Mouse (Mus musculus): Measurements from ENCODE around the gene Tmem151b. TPM values are rescaled to one million over a fixed set of nuclear protein-coding genes. Genes with fewer than 3 reads are reported as not detected.

Tmem151b gene
- polyA plus RNA-seq, 1 experiment from 2014 or later: 1.6 TPM

DNA sequence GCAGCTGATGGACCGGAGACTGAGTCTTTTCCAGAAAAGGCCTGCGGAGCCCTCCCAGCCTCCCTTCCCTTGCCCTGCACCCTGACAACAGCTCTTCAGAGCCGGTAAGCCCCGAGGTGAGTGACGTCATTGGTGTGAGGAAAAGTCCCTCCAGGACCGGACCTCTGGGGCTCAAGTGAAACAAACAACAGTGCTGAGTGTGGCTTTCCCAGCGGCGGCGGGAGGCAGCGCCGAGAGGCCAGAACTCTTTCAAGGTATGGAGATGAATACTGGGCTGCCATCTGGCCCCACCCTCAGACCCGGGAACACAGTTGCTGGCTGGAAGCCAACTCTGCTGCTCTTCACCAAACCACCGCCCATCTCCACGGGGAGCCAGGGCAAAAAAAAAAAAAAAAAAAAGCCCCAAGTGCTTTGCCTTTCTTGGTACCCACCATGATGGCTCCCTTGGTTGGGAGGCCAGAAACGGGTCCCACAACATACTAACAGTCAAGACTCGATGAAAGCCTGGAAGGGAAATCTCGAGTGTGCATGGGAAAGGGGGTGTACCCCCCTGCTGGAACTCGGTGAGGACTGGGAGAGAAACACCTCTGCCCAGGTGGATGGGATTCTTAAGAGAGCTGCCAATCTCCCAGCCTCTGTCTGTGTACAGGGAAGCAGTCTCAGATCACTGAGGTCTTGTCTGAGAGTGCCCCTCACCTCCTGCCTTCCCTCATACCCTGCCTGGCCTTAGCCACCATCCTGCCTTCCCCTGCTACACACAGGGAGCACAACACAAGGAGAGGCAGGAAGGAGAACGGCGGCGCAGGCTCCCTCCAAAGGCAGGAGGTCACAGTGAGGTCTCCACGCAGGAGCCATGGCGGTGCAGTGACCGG lies 5.2 kb downstream of the Tmem151b start:
- Histone ChIP-seq H3K4me3 (peak overlapping the region; percentile 30), H3K27me3 (replicated peaks) (peaks cover 99% of the 10 kb centered on the region), H3K4me1 (replicated peaks) (peaks cover 25% of the 10 kb centered on the region), H3K9ac (no peak overlapping the region), H3K9me3 (replicated peaks) (no peaks in the 10 kb centered on the region), H3K4me2 (peak overlapping the region; percentile 68), H3K27ac (ENCODE audit: poor library complexity, severe bottlenecking) (no peak overlapping the region), H3K36me3 (no peaks in the 10 kb centered on the region)
- no peak for ATAC-seq (ENCODE audit: insufficient number of reproducible peaks, low FRiP score)
- WGBS: 4% methylated on average over 24 of the region's 24 CpGs

- no peak for ATAC-seq (ENCODE audit: insufficient number of reproducible peaks, low FRiP score)
- Histone ChIP-seq H3K4me2 (no peak overlapping the region), H3K9me3 (replicated peaks) (0 out of 2 replicates have a peak, but pooled peaks cover 3% of the 10 kb centered on the region), H3K4me3 (no peak overlapping the region), H3K27me3 (replicated peaks) (peaks cover 99% of the 10 kb centered on the region), H3K36me3 (no peaks in the 10 kb centered on the region), H3K9ac (no peak overlapping the region), H3K4me1 (replicated peaks) (peaks cover 21% of the 10 kb centered on the region), H3K27ac (ENCODE audit: poor library complexity, severe bottlenecking) (no peak overlapping the region)
- 27% methylated on average over 1 of the region's 1 CpGs for WGBS
Observed at GRCm38 (mm10) chr17:45543115-45543514, 6.4 kb downstream of the Tmem151b start.

- Histone ChIP-seq H3K9ac (no peak overlapping the region), H3K4me3 (no peak overlapping the region), H3K9me3 (replicated peaks) (0 out of 2 replicates have a peak, but pooled peaks cover 3% of the 10 kb centered on the region), H3K36me3 (no peaks in the 10 kb centered on the region), H3K27me3 (replicated peaks) (peaks cover 99% of the 10 kb centered on the region), H3K27ac (ENCODE audit: poor library complexity, severe bottlenecking) (no peak overlapping the region), H3K4me1 (replicated peaks) (peaks cover 21% of the 10 kb centered on the region), H3K4me2 (no peak overlapping the region)
- WGBS: 75% methylated on average over 2 of the region's 2 CpGs
- ATAC-seq (ENCODE audit: insufficient number of reproducible peaks, low FRiP score): no peak
Observed at GRCm38 (mm10) chr17:45542705-45543104, 6.8 kb downstream of the Tmem151b start.

GRCm38 (mm10) chr17:45542129-45542528 lies 7.3 kb downstream of the Tmem151b start:
- Histone ChIP-seq H3K4me2 (no peak overlapping the region), H3K27me3 (replicated peaks) (peaks cover 99% of the 10 kb centered on the region), H3K36me3 (no peaks in the 10 kb centered on the region), H3K9me3 (replicated peaks) (0 out of 2 replicates have a peak, but pooled peaks cover 3% of the 10 kb centered on the region), H3K27ac (ENCODE audit: poor library complexity, severe bottlenecking) (no peak overlapping the region), H3K9ac (no peak overlapping the region), H3K4me3 (no peak overlapping the region), H3K4me1 (replicated peaks) (peaks cover 21% of the 10 kb centered on the region)
- ATAC-seq (ENCODE audit: insufficient number of reproducible peaks, low FRiP score): no peak
- 22% methylated on average over 6 of the region's 6 CpGs for WGBS

- peaks cover 10% of the 10 kb centered on the region for H3K4me1 ChIP-seq (replicated peaks)
- WGBS: 62% methylated on average over 21 of the region's 21 CpGs
- peaks cover 99% of the 10 kb centered on the region for H3K27me3 ChIP-seq (replicated peaks)
- H3K9ac ChIP-seq: no peak overlapping the region
- ATAC-seq (ENCODE audit: insufficient number of reproducible peaks, low FRiP score): no peak
- H3K27ac ChIP-seq (ENCODE audit: poor library complexity, severe bottlenecking): no peak overlapping the region
- H3K9me3 ChIP-seq (replicated peaks): 0 out of 2 replicates have a peak, but pooled peaks cover 3% of the 10 kb centered on the region
- no peaks in the 10 kb centered on the region for H3K36me3 ChIP-seq
- H3K4me3 ChIP-seq: no peak overlapping the region
- H3K4me2 ChIP-seq: no peak overlapping the region
Observed at GRCm38 (mm10) chr17:45539664-45540063, 9.8 kb downstream of the Tmem151b start.

GRCm38 (mm10) chr17:45538394-45538793 lies 11.1 kb downstream of the Tmem151b start:
- 54% methylated on average over 4 of the region's 4 CpGs for WGBS

DNA sequence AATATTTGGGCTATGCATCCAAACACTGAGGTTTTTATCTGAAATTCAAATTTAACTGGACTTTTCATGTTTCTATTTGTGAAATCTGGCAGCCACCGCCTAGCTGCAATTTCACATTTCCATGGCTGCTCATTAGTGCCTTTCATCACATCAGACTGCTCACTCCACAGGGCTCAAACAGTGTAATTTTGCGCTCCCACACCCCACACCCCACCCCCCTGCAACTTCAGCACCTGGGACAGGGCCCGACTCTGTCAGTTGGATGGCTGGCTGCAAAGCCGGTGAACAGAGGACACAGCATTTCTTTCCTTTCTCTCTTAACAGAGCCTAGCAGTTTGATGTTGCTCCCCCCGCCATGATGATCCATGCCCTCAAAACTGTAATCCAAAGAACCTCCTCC lies 13.2 kb downstream of the Tmem151b start:
- WGBS: 11% methylated on average over 5 of the region's 5 CpGs
- no peak for ATAC-seq (ENCODE audit: insufficient number of reproducible peaks, low FRiP score)
- H3K4me2 ChIP-seq: no peak overlapping the region
- H3K27me3 ChIP-seq (replicated peaks): peaks cover 92% of the 10 kb centered on the region
- H3K4me1 ChIP-seq (replicated peaks): no peaks in the 10 kb centered on the region
- no peaks in the 10 kb centered on the region for H3K36me3 ChIP-seq
- no peak overlapping the region for H3K27ac ChIP-seq (ENCODE audit: poor library complexity, severe bottlenecking)
- H3K9ac ChIP-seq: no peak overlapping the region
- H3K9me3 ChIP-seq (replicated peaks): 0 out of 2 replicates have a peak, but pooled peaks cover 3% of the 10 kb centered on the region
- no peak overlapping the region for H3K4me3 ChIP-seq

More at GRCm38 (mm10) chr17:45538394-45538793, 11.1 kb downstream of the Tmem151b start:
- Histone ChIP-seq H3K4me2 (no peak overlapping the region), H3K9ac (no peak overlapping the region), H3K27ac (ENCODE audit: poor library complexity, severe bottlenecking) (no peak overlapping the region), H3K27me3 (replicated peaks) (peaks cover 97% of the 10 kb centered on the region), H3K36me3 (no peaks in the 10 kb centered on the region), H3K4me1 (replicated peaks) (no peaks in the 10 kb centered on the region), H3K4me3 (no peak overlapping the region), H3K9me3 (replicated peaks) (0 out of 2 replicates have a peak, but pooled peaks cover 3% of the 10 kb centered on the region)
- ATAC-seq (ENCODE audit: insufficient number of reproducible peaks, low FRiP score): no peak

DNA sequence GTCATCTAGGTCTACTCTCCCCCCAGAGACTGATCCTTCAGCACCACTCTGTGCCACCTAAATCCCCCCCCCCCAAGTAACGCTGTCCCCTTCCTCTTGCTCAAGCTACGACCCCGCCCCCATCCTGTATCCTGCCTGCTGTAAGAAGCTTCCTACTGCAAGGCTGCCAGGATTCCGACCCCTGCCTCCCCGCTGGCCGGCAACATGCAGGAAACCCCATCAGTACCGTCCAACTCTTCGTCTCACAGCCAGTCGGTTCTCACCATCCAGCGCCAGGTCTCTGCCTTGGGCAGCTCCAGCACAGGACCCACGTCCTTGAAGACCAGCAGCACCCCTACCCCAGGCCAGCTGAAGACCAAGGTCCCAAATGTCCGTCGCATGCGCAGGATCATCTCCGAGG lies 16.6 kb downstream of the Tmem151b start:
- Histone ChIP-seq H3K27me3 (replicated peaks) (peaks cover 80% of the 10 kb centered on the region), H3K27ac (ENCODE audit: poor library complexity, severe bottlenecking) (no peak overlapping the region), H3K4me1 (replicated peaks) (no peaks in the 10 kb centered on the region), H3K9me3 (replicated peaks) (no peaks in the 10 kb centered on the region), H3K4me2 (no peak overlapping the region), H3K4me3 (no peak overlapping the region), H3K36me3 (no peaks in the 10 kb centered on the region), H3K9ac (no peak overlapping the region)
- ATAC-seq (ENCODE audit: insufficient number of reproducible peaks, low FRiP score): no peak
- WGBS: 43% methylated on average over 15 of the region's 15 CpGs

DNA sequence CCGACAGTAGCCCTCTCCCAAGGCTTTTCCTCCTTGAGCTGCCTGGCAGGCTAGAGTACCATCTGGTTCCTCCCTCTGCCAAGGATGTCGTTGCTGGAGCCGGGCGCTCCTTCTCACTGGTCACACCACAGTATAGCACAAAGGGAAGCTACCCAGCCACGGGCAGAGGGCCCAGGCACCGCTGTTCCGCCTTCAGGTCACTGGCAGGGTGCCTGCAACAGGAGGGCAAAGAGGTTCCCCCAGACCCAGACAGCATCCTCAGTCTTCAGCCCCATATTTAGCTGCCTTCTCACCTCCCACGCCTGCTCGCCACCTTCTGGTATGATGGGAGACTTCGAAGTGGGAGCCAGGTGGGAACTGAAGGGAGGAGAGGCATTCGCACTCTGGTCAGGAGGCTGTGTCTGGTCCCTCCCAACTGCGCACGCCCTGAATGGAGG lies 19.1 kb downstream of the Tmem151b start:
- peaks cover 12% of the 10 kb centered on the region; the same call in 1 of the 2 replicates for H3K4me1 ChIP-seq (replicated peaks)
- no peak overlapping the region for H3K9ac ChIP-seq
- no peaks in the 10 kb centered on the region for H3K9me3 ChIP-seq (replicated peaks)
- no peak for ATAC-seq (ENCODE audit: insufficient number of reproducible peaks, low FRiP score)
- 38% methylated on average over 13 of the region's 13 CpGs for WGBS
- no peak overlapping the region for H3K27ac ChIP-seq (ENCODE audit: poor library complexity, severe bottlenecking)
- no peak overlapping the region for H3K4me2 ChIP-seq
- H3K4me3 ChIP-seq: no peak overlapping the region
- no peaks in the 10 kb centered on the region for H3K36me3 ChIP-seq
- peaks cover 68% of the 10 kb centered on the region for H3K27me3 ChIP-seq (replicated peaks)

GRCm38 (mm10) chr17:45526571-45526970 lies 22.9 kb downstream of the Tmem151b start:
- ATAC-seq (ENCODE audit: insufficient number of reproducible peaks, low FRiP score): 0 out of 2 replicates have a peak, but pooled peaks have one; percentile 19
- Histone ChIP-seq H3K36me3 (no peaks in the 10 kb centered on the region), H3K4me3 (no peak overlapping the region), H3K27ac (ENCODE audit: poor library complexity, severe bottlenecking) (no peak overlapping the region), H3K9ac (no peak overlapping the region), H3K9me3 (replicated peaks) (no peaks in the 10 kb centered on the region), H3K27me3 (replicated peaks) (peaks cover 55% of the 10 kb centered on the region), H3K4me1 (replicated peaks) (peaks cover 32% of the 10 kb centered on the region), H3K4me2 (peak overlapping the region; percentile 34; the same call in 1 of the 2 replicates)
- 28% methylated on average over 5 of the region's 5 CpGs for WGBS

- no peak overlapping the region for H3K9ac ChIP-seq
- H3K27ac ChIP-seq (ENCODE audit: poor library complexity, severe bottlenecking): no peak overlapping the region
- no peaks in the 10 kb centered on the region for H3K9me3 ChIP-seq (replicated peaks)
- H3K4me3 ChIP-seq: no peak overlapping the region
- peaks cover 8% of the 10 kb centered on the region; the same call in 1 of the 2 replicates for H3K36me3 ChIP-seq
- peaks cover 42% of the 10 kb centered on the region for H3K27me3 ChIP-seq (replicated peaks)
- ATAC-seq (ENCODE audit: insufficient number of reproducible peaks, low FRiP score): no peak
- peaks cover 43% of the 10 kb centered on the region for H3K4me1 ChIP-seq (replicated peaks)
- no peak overlapping the region for H3K4me2 ChIP-seq
- WGBS: 74% methylated on average over 4 of the region's 4 CpGs
Observed at GRCm38 (mm10) chr17:45524961-45525360, 24.5 kb downstream of the Tmem151b start.

All from heart, embryonic 12.5 days (tissue).